Mouse (Mus musculus) myocyte (in vitro differentiated cells): Measurements from ENCODE around the gene Hdc. TPM values are rescaled to one million over a fixed set of nuclear protein-coding genes. Genes with fewer than 3 reads are reported as not detected.

Source experiments
- H3K27me3 ChIP-seq: one replicate; pipeline ENCODE4 v1.6.1; 2011; ENCODE audit not compliant: control insufficient read depth, insufficient read depth, insufficient read length
- H3K36me3 ChIP-seq: one replicate; pipeline ENCODE4 v1.6.1; 2011; ENCODE audit not compliant: control insufficient read depth, insufficient read depth
- H3K4me2 ChIP-seq: one replicate; pipeline ENCODE4 v1.6.1; 2011; ENCODE audit warnings: low read depth, control low read depth
- H3K4me3 ChIP-seq: one replicate; pipeline ENCODE4 v1.5.1; 2011; ENCODE audit warnings: mild to moderate bottlenecking, control low read depth, moderate library complexity
- H3K79me2 ChIP-seq: one replicate; pipeline ENCODE4 v1.6.1; 2011; ENCODE audit not compliant: control insufficient read depth, insufficient read depth
- H3ac ChIP-seq: one replicate; pipeline ENCODE4 v1.6.1; 2011; ENCODE audit not compliant: control insufficient read depth, insufficient read length
- CEBPB ChIP-seq: IDR thresholded peaks from 2 replicates; pipeline ENCODE4 v1.6.1; 2011; ENCODE audit warnings: mild to moderate bottlenecking, moderate library complexity; ENCODE audit not compliant: poor library complexity, insufficient read depth, severe bottlenecking
- E2F4 ChIP-seq: IDR thresholded peaks from one replicate; pipeline ENCODE4 v1.6.1; 2011; ENCODE audit warnings: mild to moderate bottlenecking, control low read depth, moderate library complexity; ENCODE audit not compliant: insufficient read depth
- MAX ChIP-seq: IDR thresholded peaks from one replicate; pipeline ENCODE4 v1.6.1; 2011; ENCODE audit warnings: low read depth, mild to moderate bottlenecking, control low read depth
- MYOD1 ChIP-seq, 3 experiments: IDR thresholded peaks; one replicate each; pipeline ENCODE4 v1.6.1; 2011; ENCODE audit warnings: control low read depth in 2 of 3, low read depth in 2 of 3, mild to moderate bottlenecking in 2 of 3, moderate library complexity in 1 of 3; ENCODE audit not compliant: insufficient read length in 2 of 3, control insufficient read depth in 1 of 3
- MYOG ChIP-seq, 3 experiments: IDR thresholded peaks; one replicate each; pipeline ENCODE4 v1.6.1; 2011; ENCODE audit warnings: control low read depth in 2 of 3, low read depth in 2 of 3, mild to moderate bottlenecking in 2 of 3; ENCODE audit not compliant: insufficient read length in 2 of 3, control insufficient read depth in 1 of 3, insufficient read depth in 1 of 3
- POLR2A ChIP-seq: IDR thresholded peaks from one replicate; pipeline ENCODE4 v1.6.1; 2011; ENCODE audit warnings: low read depth, mild to moderate bottlenecking, control low read depth, moderate library complexity; ENCODE audit not compliant: insufficient read length
- POLR2AphosphoS2 ChIP-seq: IDR thresholded peaks from one replicate; pipeline ENCODE4 v1.6.1; 2011; ENCODE audit warnings: low read depth, control low read depth; ENCODE audit not compliant: insufficient read length
- REST ChIP-seq: IDR thresholded peaks from one replicate; pipeline ENCODE4 v1.6.1; 2011; ENCODE audit warnings: mild to moderate bottlenecking, control low read depth, moderate library complexity; ENCODE audit not compliant: insufficient read depth, insufficient read length
- SRF ChIP-seq: IDR thresholded peaks from one replicate; pipeline ENCODE4 v1.6.1; 2011; ENCODE audit warnings: low read depth; ENCODE audit not compliant: control insufficient read depth, insufficient read length
- TCF12 ChIP-seq: IDR thresholded peaks from one replicate; pipeline ENCODE4 v1.6.1; 2011; ENCODE audit warnings: mild to moderate bottlenecking, control low read depth; ENCODE audit not compliant: poor library complexity, insufficient read depth, severe bottlenecking
- TCF3 ChIP-seq: IDR thresholded peaks from one replicate; pipeline ENCODE4 v1.6.1; 2011; ENCODE audit warnings: low read depth, control low read depth; ENCODE audit not compliant: insufficient read length
- USF1 ChIP-seq: IDR thresholded peaks from one replicate; pipeline ENCODE4 v1.6.1; 2011; ENCODE audit warnings: low read depth, mild to moderate bottlenecking, control low read depth, moderate library complexity
- polyA plus RNA-seq: library from polyadenylated mRNA; unstranded; fragments of >200 nt; fragmentation: generic; extraction: Trizol; gene quantifications from one replicate; pipeline ENCODE4 v1.2.1, GENCODE M21; 2012; ENCODE audit warnings: missing spikeins

Gene Hdc
- polyA plus RNA-seq, 1 experiment = 0.36 TPM

DNA sequence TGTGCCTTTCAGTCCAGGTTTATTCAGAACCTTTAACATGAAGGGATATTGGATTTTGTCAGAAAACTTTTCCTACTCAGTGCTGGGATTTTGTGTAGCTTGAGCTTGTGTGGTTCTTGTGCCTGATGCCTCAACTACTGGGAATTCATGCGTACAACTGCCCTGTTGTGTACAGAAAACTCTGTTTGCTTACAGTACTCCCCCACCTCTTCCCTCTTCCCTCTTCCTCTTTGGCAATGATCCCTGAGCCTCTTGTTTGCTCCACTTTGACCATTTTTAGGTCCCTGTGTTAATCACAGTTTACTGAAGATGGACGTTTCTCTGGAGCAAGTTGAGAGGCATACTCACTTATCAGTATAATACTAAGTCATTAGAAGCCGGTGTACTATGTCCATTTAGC is 72.7 kb downstream of the Hdc start:
- TF ChIP-seq MYOG (IDR thresholded peaks at IDR 0.05; ENCODE audit: control insufficient read depth in 1 of 3, insufficient read depth in 1 of 3, insufficient read length in 2 of 3, low read depth in 2 of 3) = no peak
- TF ChIP-seq POLR2AphosphoS2 = no peak
- no peak for TF ChIP-seq REST
- TF ChIP-seq TCF12 = no peak
- no peak for TF ChIP-seq SRF
- no peak for TF ChIP-seq POLR2A
- no peak for TF ChIP-seq CEBPB
- TF ChIP-seq USF1 = no peak
- TF ChIP-seq TCF3 = no peak
- no peak for TF ChIP-seq MAX
- no peak for TF ChIP-seq MYOD1 (IDR thresholded peaks at IDR 0.05; ENCODE audit: control insufficient read depth in 1 of 3, insufficient read length in 2 of 3, low read depth in 2 of 3)
- TF ChIP-seq E2F4 = no peak
- H3ac ChIP-seq = no peak overlapping the region
- H3K4me3 ChIP-seq = no peak overlapping the region
- no peaks in the 10 kb centered on the region for H3K36me3 ChIP-seq
- H3K27me3 ChIP-seq = peaks cover 4% of the 10 kb centered on the region
- H3K79me2 ChIP-seq = no peaks in the 10 kb centered on the region
- no peak overlapping the region for H3K4me2 ChIP-seq

DNA sequence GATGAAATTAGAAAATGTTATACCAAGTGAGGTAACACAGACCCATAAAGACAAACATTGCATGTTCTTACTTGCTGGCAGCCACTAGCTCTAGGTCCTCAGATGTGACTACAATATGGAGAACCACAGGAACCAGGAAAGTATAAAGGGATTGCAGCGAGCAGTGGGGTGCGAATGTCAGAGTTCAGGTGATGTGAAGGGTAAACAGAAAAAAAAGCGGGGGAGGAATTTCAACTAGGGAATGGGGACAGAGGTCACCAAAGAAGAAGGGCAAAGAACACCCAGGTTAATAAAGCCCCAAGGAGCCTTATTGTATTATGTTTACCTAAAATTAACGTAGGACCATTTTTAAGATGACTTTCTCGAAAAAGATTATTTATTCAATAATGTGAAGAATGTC is 73.8 kb downstream of the Hdc start:
- Histone ChIP-seq H3K4me2 (no peak overlapping the region), H3K79me2 (no peaks in the 10 kb centered on the region), H3K36me3 (no peaks in the 10 kb centered on the region), H3ac (no peak overlapping the region), H3K4me3 (no peak overlapping the region), H3K27me3 (no peaks in the 10 kb centered on the region)
- no peak for TF ChIP-seq E2F4
- TF ChIP-seq POLR2A = no peak
- no peak for TF ChIP-seq CEBPB
- TF ChIP-seq MAX = no peak
- no peak for TF ChIP-seq REST
- TF ChIP-seq SRF = no peak
- no peak for TF ChIP-seq USF1
- TF ChIP-seq MYOD1 (IDR thresholded peaks at IDR 0.05; ENCODE audit: control insufficient read depth in 1 of 3, insufficient read length in 2 of 3, low read depth in 2 of 3) = no peak
- TF ChIP-seq POLR2AphosphoS2 = no peak
- no peak for TF ChIP-seq TCF3
- TF ChIP-seq MYOG (IDR thresholded peaks at IDR 0.05; ENCODE audit: control insufficient read depth in 1 of 3, insufficient read depth in 1 of 3, insufficient read length in 2 of 3, low read depth in 2 of 3) = no peak
- TF ChIP-seq TCF12 = no peak

Other genes with a start within 250 kb of the Hdc start
- gene Atp8b4, start 118.6 kb downstream of the Hdc start, polyA plus RNA-seq = 0.01 TPM
- not detected for gene Slc27a2, start 66.9 kb downstream of the Hdc start, polyA plus RNA-seq
- 12.3 TPM for gene Gabpb1, start 57.0 kb upstream of the Hdc start, polyA plus RNA-seq
- gene Usp8, start 88.0 kb upstream of the Hdc start, polyA plus RNA-seq = 18.6 TPM
- 0.90 TPM for gene Usp50, start 164.2 kb upstream of the Hdc start, polyA plus RNA-seq